Mouse (Mus musculus): ENCODE data around the gene Isca1. TPM values are rescaled to one million over a fixed set of nuclear protein-coding genes. Genes with fewer than 3 reads are reported as not detected.
A peak's percentile ranks its signal among the peaks of the same experiment; 100 is the strongest.
"Not testable (repeated sequence)": the region's sequence is repeated elsewhere in the genome, so short reads cannot be mapped to it uniquely, and the experiment has no call there.

The Isca1 gene
- total RNA-seq, 1 experiment from 2014 or later = 140 TPM

GRCm38 (mm10) chr13:59746711-59747110 lies 22.9 kb downstream of the Isca1 start, which contains the start of gene 1700014D04Rik:
Gene 1700014D04Rik, minus strand, starts transcription at chr13:59746752.
- no peak for DNase-seq

DNA sequence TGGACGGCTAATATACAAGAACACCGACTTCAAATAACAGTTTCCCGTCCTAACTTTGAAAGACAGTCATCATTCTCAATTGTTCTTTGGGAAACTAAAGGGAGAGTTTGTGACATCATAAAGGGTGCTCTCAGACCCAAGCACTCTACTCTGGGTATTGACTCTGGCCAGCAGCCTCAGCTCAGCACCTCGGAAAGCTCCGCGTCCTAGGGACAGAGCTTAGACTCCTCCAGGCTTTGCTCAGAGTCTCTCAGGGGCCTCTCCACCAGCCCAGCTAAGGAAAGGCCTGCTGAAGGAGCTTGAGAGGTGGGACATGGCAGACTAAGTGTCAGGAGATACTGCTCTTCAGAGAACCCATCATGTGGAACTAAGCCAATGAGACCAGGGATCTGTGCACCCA lies 23.4 kb downstream of the Isca1 start:
- no peak for DNase-seq

GRCm38 (mm10) chr13:59745462-59745861 lies 24.1 kb downstream of the Isca1 start:
- no peak for DNase-seq

GRCm38 (mm10) chr13:59741697-59742096 lies 27.9 kb downstream of the Isca1 start:
- DNase-seq = no peak

GRCm38 (mm10) chr13:59741096-59741495 lies 28.5 kb downstream of the Isca1 start:
- DNase-seq = peak; percentile 78

GRCm38 (mm10) chr13:59739397-59739796 lies 30.2 kb downstream of the Isca1 start:
- DNase-seq = no peak

- DNase-seq = no peak
Measured at GRCm38 (mm10) chr13:59738455-59738854, 31.2 kb downstream of the Isca1 start.

- DNase-seq = no peak
Measured at GRCm38 (mm10) chr13:59735190-59735589, 34.4 kb downstream of the Isca1 start.

- peak; percentile 33 for DNase-seq
Measured at GRCm38 (mm10) chr13:59734347-59734746, 35.3 kb downstream of the Isca1 start.

- DNase-seq = no peak
Measured at GRCm38 (mm10) chr13:59733936-59734335, 35.7 kb downstream of the Isca1 start.

GRCm38 (mm10) chr13:59731652-59732051 lies 38.0 kb downstream of the Isca1 start, which contains the start of gene Spata31d1d:
Gene Spata31d1d, minus strand, starts transcription at chr13:59731752.
- DNase-seq = no peak

DNA sequence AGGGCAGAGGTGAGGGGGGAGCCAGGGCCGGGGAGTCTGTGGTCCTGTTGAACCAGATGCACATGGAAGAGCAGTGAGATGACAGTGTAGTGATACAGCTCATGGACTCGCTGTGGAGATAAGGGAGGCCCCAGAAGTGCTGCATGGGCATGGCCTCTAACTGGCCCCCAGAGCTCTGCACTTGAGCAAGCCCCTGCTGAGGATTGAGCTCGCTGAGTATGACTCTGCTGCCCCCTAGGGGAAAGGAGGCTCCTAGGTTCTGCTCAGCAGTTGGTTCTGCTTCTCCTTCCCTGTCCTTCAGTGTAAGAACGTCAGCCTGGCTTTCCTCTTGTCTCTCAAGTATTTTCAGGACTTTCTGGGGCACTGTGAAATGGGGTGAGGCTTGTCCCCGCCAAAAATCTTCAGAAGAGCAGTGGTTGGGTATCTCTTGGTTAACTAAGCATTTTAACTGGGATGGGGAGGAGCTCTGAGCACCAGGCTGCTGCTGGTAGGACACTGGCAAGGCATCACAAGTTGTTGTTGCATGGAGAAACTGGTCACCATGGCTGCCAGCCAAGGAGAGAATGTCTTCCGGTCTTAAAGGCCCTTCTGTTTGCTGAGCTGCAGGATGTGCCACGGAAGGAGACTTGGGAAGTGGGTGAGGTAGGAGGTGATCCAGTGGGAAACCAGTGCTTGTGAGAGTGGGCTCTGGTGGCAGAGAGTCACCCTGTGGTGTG lies 41.1 kb downstream of the Isca1 start:
- peak; percentile 88 for DNase-seq

DNA sequence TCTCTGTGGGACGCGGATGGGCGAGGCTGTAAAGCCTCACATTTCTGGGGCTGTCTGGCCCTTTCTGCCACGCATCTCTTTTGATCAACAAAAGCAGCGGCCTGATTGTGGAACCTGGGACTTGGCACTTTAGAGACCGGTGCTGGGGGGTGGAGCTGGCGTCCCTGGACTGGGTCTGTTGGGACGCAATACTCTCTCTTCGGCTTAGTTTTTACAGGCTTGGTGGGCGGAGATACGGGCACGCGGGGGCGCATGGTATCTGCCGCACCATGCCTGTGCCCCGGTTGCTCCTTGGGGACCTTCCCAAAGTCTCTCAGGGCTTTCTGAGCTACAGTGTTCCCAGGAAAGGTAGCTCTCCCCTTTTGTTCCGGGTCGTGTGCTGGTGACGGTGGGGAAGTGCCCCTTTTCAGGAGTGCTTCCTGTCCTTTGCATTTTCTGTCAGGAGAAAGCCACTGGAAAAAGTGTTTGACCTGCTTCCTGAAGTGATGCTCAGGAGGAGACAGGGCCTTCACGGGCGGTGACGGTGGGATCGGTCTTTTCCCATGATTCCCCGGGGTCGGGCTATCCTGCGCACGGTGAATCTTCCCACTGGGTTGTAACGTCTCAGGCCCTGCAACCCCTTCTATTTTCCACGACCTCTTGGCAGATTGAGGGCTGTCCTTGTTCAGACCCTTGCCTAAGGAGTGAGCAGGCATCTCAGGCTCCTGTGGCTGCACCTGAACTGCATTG lies 43.3 kb downstream of the Isca1 start:
- DNase-seq = no peak

DNA sequence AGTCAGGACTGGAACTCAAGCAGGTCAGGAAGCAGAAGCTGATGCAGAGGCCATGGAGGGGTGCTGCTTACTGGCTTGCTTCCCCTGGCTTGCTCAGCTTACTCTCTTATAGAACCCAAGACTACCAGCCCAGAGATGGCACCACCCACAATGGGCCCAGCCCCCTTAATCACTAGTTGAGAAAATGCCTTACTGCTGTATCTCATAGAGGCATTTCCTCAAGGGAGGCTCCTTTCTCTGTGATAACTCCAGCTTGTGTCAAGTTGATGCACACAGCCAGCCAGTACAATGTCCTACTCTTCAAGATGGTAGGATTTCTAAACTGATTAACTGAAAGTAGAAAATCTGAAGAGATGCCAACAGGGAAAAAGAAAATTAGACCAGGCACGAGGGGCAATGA lies 47.5 kb downstream of the Isca1 start:
- not testable (repeated sequence) for DNase-seq

- DNase-seq = no peak
Measured at GRCm38 (mm10) chr13:59719475-59719874, 50.1 kb downstream of the Isca1 start.

DNA sequence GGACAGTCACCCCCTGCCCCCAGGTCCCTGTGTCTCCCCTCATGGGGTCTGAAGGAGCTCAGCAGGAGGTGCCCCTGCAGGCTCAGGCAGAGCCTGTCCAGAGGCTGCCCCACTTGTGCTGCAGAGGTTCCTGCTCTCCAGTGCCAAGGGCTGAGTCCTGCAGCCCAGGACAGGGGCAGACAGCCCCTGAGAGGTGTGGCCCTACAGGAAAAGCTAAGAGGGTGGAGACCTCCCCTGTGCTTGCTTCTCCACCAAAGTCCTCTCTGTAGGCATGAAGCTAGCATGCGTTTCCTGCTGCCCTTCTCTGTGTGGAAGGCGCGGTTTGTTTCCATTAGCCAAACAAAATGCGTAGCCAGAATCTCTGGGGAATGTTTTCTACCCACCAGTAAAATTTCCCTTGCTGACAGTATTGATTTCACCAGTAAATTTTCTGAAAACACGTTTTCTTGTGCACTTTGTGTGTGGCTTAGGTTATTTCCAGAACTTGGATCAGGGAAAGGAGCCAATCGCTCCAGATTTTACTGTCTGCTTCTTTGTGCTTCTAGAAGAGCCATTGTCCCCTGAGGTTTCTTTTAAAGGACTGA lies 50.7 kb downstream of the Isca1 start:
- not testable (repeated sequence) for DNase-seq

GRCm38 (mm10) chr13:59713710-59714109 lies 55.9 kb downstream of the Isca1 start:
- DNase-seq = no peak

- not testable (repeated sequence) for DNase-seq
Measured at GRCm38 (mm10) chr13:59711984-59712383, 57.6 kb downstream of the Isca1 start, which contains the start of gene Spata31d1b. Gene Spata31d1b, plus strand, starts transcription at chr13:59712284.

DNA sequence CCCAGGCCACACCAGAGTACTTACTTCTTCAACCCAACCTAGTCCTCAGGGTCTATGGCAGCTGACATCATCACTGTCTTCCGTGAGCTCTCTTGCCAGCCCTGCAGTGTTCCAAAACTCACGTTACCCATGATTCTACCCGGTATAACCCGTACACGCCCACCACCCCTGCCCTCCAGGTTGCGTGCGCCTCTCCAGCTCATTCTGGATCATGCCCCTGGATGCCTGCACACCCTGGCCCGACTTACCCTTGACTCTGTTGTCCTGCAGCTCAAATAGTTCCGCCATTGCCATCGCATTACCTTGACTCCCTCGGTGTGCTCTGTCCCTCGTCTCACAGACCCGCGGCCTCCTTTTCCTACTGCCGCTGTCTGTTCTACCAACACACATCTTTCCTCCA lies 59.4 kb downstream of the Isca1 start, which contains the start of gene Spata31d1a:
Gene Spata31d1a (minus strand): TSS at position 101 of the 400 bp plus-strand sequence.
- no peak for DNase-seq
